Mouse (Mus musculus) liver, embryonic 14.5 days (tissue): ENCODE results near the gene Pfn1. TPM values are rescaled to one million over a fixed set of nuclear protein-coding genes. Genes with fewer than 3 reads are reported as not detected.

Experiments
- ATAC-seq: fragments of 200-750 bp; cut with Nextera tagmentation; 2 replicates; pipeline ENCODE4 v1.8.0; 2017; ENCODE audit warnings: moderate number of reproducible peaks, mild to moderate bottlenecking, moderate library complexity; ENCODE audit not compliant: insufficient read depth
- DNase-seq, 3 experiments: peaks; one replicate each; pipeline ENCODE4 v3.0.0-alpha.2; 2012 to 2013; ENCODE audit warnings: low read depth in 3 of 3, low spot score in 3 of 3
- H3K27ac ChIP-seq: fragments of 300-500 bp; sonication (generic); 2 replicates; pipeline ENCODE4 v1.5.1; 2014; ENCODE audit warnings: moderate library complexity, mild to moderate bottlenecking, control low read depth, inconsistent platforms
- H3K27me3 ChIP-seq: fragments of 300-500 bp; sonication (generic); 2 replicates; pipeline ENCODE4 v1.6.1; 2014; ENCODE audit warnings: mild to moderate bottlenecking, low read length, moderate library complexity; ENCODE audit not compliant: control insufficient read depth, insufficient read depth
- H3K36me3 ChIP-seq: fragments of 300-500 bp; sonication (generic); replicated peaks from 2 replicates; pipeline ENCODE4 v1.6.1; 2014; ENCODE audit warnings: low read depth; ENCODE audit not compliant: control insufficient read depth, insufficient read depth
- H3K4me1 ChIP-seq, 2 experiments: fragments of 200-500 bp in 1 of 2; fragments of 300-500 bp in 1 of 2; sonication (generic) in 1 of 2; replicated peaks; 2 replicates each; pipeline ENCODE4 v1.6.1; 2012 to 2014; ENCODE audit warnings: antibody characterized with exemption in 1 of 2, inconsistent platforms in 1 of 2, low read length in 1 of 2; ENCODE audit not compliant: control insufficient read depth in 2 of 2, insufficient read depth in 2 of 2
- H3K4me2 ChIP-seq: fragments of 300-500 bp; sonication (generic); 2 replicates; pipeline ENCODE4 v1.6.1; 2014; ENCODE audit warnings: low read depth, mild to moderate bottlenecking, control low read depth, moderate library complexity
- H3K4me3 ChIP-seq, 2 experiments: fragments of 200-500 bp in 1 of 2; fragments of 300-500 bp in 1 of 2; sonication (generic) in 1 of 2; 2 replicates each; pipeline ENCODE4 v1.5.1; 2012 to 2014; ENCODE audit warnings: low read depth in 2 of 2, low read length in 2 of 2, mild to moderate bottlenecking in 2 of 2, control low read depth in 1 of 2, inconsistent platforms in 1 of 2, moderate library complexity in 1 of 2; ENCODE audit not compliant: insufficient read depth in 1 of 2
- H3K9ac ChIP-seq: fragments of 300-500 bp; sonication (generic); replicated peaks from 2 replicates; pipeline ENCODE4 v1.6.1; 2014; ENCODE audit warnings: mild to moderate bottlenecking, control low read depth, moderate library complexity
- H3K9me3 ChIP-seq: fragments of 300-500 bp; sonication (generic); 2 replicates; pipeline ENCODE4 v1.6.1; 2016; ENCODE audit warnings: low read length, mixed read lengths; ENCODE audit not compliant: control insufficient read depth
- CTCF ChIP-seq: IDR thresholded peaks from 2 replicates; pipeline ENCODE4 v1.5.1; 2016; ENCODE audit warnings: antibody characterized with exemption, low read depth, control low read depth
- EP300 ChIP-seq: IDR thresholded peaks from 2 replicates; pipeline ENCODE4 v1.6.1; 2016; ENCODE audit warnings: antibody characterized with exemption, low read depth
- WGBS: fragments of 180-500 bp; shearing (Covaris S2); extraction: QIAGEN DNeasy Blood & Tissue Kit; methylation state at CpG from one replicate; pipeline ENCODE4 v1.1.7; 2014; ENCODE audit not compliant: insufficient replicate concordance; 5-methylcytosine and 5-hydroxymethylcytosine counted together
- polyA plus RNA-seq, 2 experiments: library from polyadenylated mRNA; depleted of rRNA in 1 of 2; stranded (reverse) in 1 of 2; unstranded in 1 of 2; fragments of >200 nt; fragmentation: Nextera tagmentation in 1 of 2; extraction: Ambion mirVana in 1 of 2; gene quantifications; 2 replicates each; pipeline versions ENCODE4 v1.2.1 to v1.2.3; 2012 to 2014

Gene Pfn1
- polyA plus RNA-seq, 2 experiments = 421 to 957 TPM

DNA sequence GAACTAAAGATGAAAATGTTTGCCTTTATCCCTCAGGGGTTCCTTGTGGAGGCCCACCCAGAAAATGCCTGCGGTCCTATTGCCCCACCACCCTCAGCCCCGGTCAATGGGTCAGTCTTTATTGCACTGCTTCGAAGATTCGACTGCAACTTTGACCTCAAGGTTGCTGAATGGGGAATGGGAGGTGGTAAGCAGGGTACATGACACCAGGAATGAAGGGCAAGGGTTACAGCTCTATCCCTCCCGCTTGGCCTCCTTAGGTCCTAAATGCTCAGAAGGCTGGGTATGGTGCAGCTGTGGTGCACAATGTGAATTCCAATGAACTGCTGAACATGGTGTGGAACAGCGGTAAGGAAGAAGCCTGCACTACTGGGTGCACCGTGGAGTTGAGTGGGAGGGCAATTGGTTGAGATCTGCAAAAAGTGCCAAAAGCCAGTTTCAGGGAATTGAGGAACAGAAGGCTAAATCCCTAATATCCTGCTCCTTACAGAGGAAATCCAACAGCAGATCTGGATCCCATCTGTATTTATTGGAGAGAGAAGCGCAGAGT is 5.2 kb downstream of the Pfn1 start:
- Histone ChIP-seq H3K9ac (peak overlapping the region; percentile 99), H3K9me3 (no peaks in the 10 kb centered on the region), H3K4me3 (peak overlapping the region; percentile 82 to 93; a peak in 3 of 4 replicates), H3K36me3 (peaks cover 48% of the 10 kb centered on the region), H3K4me2 (peak overlapping the region; percentile 85), H3K4me1 (peaks cover 43 to 56% of the 10 kb centered on the region in 2 experiments), H3K27me3 (no peaks in the 10 kb centered on the region), H3K27ac (peak overlapping the region; percentile 95)
- ATAC-seq = no peak
- no peak for TF ChIP-seq EP300
- TF ChIP-seq CTCF = no peak
- DNase-seq = no peak
- 71% methylated on average over 8 of the region's 8 CpGs for WGBS

GRCm38 (mm10) chr11:70648512-70648911 is 5.9 kb downstream of the Pfn1 start:
- Histone ChIP-seq H3K36me3 (peaks cover 49% of the 10 kb centered on the region), H3K4me3 (peak overlapping the region; percentile 82 to 93), H3K4me2 (peak overlapping the region; percentile 85), H3K27me3 (no peaks in the 10 kb centered on the region), H3K9me3 (no peaks in the 10 kb centered on the region), H3K27ac (peak overlapping the region; percentile 95), H3K9ac (peak overlapping the region; percentile 99), H3K4me1 (peaks cover 43 to 56% of the 10 kb centered on the region in 2 experiments)
- TF ChIP-seq EP300 (peak; percentile 76), CTCF (no peak)
- ATAC-seq (peak; percentile 10; the same call in 1 of the 2 replicates), DNase-seq (peak; percentile 54 to 67 (median 66))
- WGBS = 7% methylated on average over 4 of the region's 4 CpGs

GRCm38 (mm10) chr11:70647716-70648420 is 6.6 kb downstream of the Pfn1 start:
- H3K36me3 ChIP-seq = peaks cover 48% of the 10 kb centered on the region
- peak overlapping the region; percentile 99 for H3K9ac ChIP-seq
- DNase-seq (no peak), ATAC-seq (peak; percentile 19)
- peak overlapping the region; percentile 85 for H3K4me2 ChIP-seq
- 2% methylated on average over 28 of the region's 28 CpGs for WGBS
- no peak for TF ChIP-seq EP300
- no peak for TF ChIP-seq CTCF
- peak overlapping the region; percentile 82 to 93 for H3K4me3 ChIP-seq
- H3K27ac ChIP-seq = peak overlapping the region; percentile 95
- H3K4me1 ChIP-seq = peaks cover 43 to 55% of the 10 kb centered on the region in 2 experiments
- no peaks in the 10 kb centered on the region for H3K27me3 ChIP-seq
- H3K9me3 ChIP-seq = no peaks in the 10 kb centered on the region

- Histone ChIP-seq H3K9me3 (no peaks in the 10 kb centered on the region), H3K27ac (peak within 1 kb of the TSS; percentile 95), H3K36me3 (peaks cover 39% of the 10 kb centered on the region), H3K4me1 (peaks cover 38 to 48% of the 10 kb centered on the region in 2 experiments), H3K4me3 (peak within 1 kb of the TSS; percentile 82 to 93), H3K9ac (peak within 1 kb of the TSS; percentile 99), H3K4me2 (peak within 1 kb of the TSS; percentile 97), H3K27me3 (no peaks in the 10 kb centered on the region)
- TF ChIP-seq CTCF = peak; percentile 46
- peak; percentile 77 for TF ChIP-seq EP300
- DNase-seq = peak; percentile 98 to 99 (median 98)
- WGBS = under 1% methylated on average over 63 of the region's 63 CpGs
- peak; percentile 83 for ATAC-seq
Measured at GRCm38 (mm10) chr11:70646691-70647650, 7.5 kb downstream of the Pfn1 start, which contains the start of the genes Rnf167 and Slc25a11. Rnf167 (plus strand) TSS chr11:70647235. Slc25a11 (minus strand) TSS chr11:70647479.

GRCm38 (mm10) chr11:70646259-70646555 is 8.2 kb downstream of the Pfn1 start:
- Histone ChIP-seq H3K9ac (peak overlapping the region; percentile 79), H3K27me3 (no peaks in the 10 kb centered on the region), H3K4me2 (peak overlapping the region; percentile 97), H3K4me3 (peak overlapping the region; percentile 61 to 93), H3K27ac (peak overlapping the region; percentile 53), H3K36me3 (peaks cover 31% of the 10 kb centered on the region), H3K9me3 (no peaks in the 10 kb centered on the region), H3K4me1 (peaks cover 30 to 41% of the 10 kb centered on the region in 2 experiments)
- DNase-seq (no peak), ATAC-seq (no peak)
- TF ChIP-seq CTCF = no peak
- no peak for TF ChIP-seq EP300
- 17% methylated on average over 3 of the region's 3 CpGs for WGBS
